Mouse (Mus musculus) left cerebral cortex, adult 8-10 months (tissue): Measurements from ENCODE around the gene Pdcd1lg2. TPM values are rescaled to one million over a fixed set of nuclear protein-coding genes. Genes with fewer than 3 reads are reported as not detected.

Source experiments
- total RNA-seq, 4 experiments: library from RNA; stranded (reverse); gene quantifications; 2 replicates each; pipeline ENCODE4 v1.2.4; 2022

The Pdcd1lg2 gene
- total RNA-seq, 4 experiments from 2014 or later = 0.22 to 0.30 TPM; not detected in 2

Other genes starting within 250 kb of the Pdcd1lg2 start
- gene Jak2, start 159.1 kb upstream of the Pdcd1lg2 start, total RNA-seq = 10 to 100 TPM; 34.2 to 39.8 (median 35.1) TPM
- gene Insl6, start 85.6 kb upstream of the Pdcd1lg2 start, total RNA-seq = 1 to 10 TPM in 1 of 4 experiments, under 1 TPM in 1, not detected in 2; 0.57 to 1.4 TPM
- gene Rln1, start 76.2 kb upstream of the Pdcd1lg2 start, total RNA-seq = 1 to 10 TPM in 3 of 4 experiments, under 1 TPM in 1; 0.40 to 3.3 (median 1.4) TPM
- gene Plgrkt, start 43.5 kb upstream of the Pdcd1lg2 start, total RNA-seq = 10 to 100 TPM; 22.4 to 36.2 (median 26.7) TPM
- gene Cd274, start 43.5 kb upstream of the Pdcd1lg2 start, total RNA-seq = 1 to 10 TPM; 1.6 to 3.4 (median 2.2) TPM
- 10 to 100 TPM; 31.5 to 38.2 (median 33.7) TPM for gene Ric1, start 111.4 kb downstream of the Pdcd1lg2 start, total RNA-seq
- 10 to 100 TPM; 37.0 to 41.9 (median 40.1) TPM for gene Ermp1, start 237.5 kb downstream of the Pdcd1lg2 start, total RNA-seq